Mouse (Mus musculus) cerebellum, adult 9-10 months (tissue): ENCODE data around the gene Ank3.

ENCODE experiments used
- DNase-seq: peaks from one replicate; pipeline ENCODE4 v3.0.0; 2022

Gene Ank3

GRCm38 (mm10) chr10:69418716-69419115, 20.1 kb downstream of the Ank3 start:
- DNase-seq, result no peak

DNA sequence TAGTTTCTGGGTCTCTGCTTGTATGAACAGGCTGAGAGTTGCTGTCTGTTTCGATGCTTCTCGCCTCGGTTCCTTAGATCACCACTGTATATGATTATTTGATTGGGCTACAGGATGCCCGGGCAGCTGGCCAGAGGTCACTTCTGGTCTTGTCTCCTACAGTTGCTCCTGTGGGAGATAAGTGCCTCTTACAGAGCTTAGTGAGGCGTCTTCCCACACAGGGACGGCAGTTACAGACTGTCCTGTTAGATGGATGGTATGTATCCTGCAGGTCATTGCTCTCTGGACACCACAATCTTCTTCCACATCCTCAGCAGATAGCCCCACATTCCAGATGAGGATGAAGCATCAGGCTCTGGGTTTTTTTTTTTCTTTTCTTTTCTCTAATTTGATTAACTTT, 21.7 kb downstream of the Ank3 start:
- DNase-seq, result no peak

DNA sequence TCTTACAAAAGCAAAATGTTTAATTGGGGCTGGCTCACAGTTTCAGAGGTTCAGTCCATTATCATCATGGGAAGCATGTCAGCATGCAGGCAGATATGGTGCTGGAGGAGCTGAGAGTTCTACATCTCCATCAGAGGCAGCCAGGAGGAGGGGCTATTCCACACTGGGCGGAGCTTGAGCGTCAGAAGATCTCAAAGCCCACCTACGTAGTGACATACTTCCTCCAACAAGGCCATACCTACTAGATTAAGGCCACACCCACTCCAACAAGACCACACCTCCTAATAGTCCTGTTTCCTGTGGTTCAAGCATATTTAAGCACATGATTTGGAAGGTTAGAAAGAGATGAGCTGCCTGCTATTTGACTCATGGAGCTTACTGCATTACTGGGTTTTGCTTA, 25.5 kb downstream of the Ank3 start:
- no peak for DNase-seq

GRCm38 (mm10) chr10:69430138-69430537, 31.6 kb downstream of the Ank3 start:
- no peak for DNase-seq

GRCm38 (mm10) chr10:69431101-69431500, 32.5 kb downstream of the Ank3 start:
- DNase-seq, result no peak

DNA sequence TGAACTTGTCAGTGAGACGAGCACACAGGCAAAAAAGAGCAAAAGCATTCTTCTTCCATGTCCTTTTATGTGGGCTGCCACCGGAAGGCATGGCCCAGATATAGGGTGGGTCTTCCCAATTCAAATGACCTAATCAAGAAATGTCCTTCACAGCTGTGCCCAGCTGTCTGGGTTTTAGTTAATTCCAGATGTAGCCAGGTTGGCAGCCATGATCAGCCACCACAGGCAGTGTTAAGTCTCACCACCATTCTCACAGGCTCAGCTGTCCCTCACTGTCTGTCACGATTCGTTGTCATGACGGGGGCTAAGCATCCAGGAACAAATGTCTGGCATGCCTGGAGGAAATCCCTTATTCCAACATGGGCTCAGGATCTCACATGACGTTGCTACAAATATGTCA, 36.6 kb downstream of the Ank3 start:
- no peak for DNase-seq

DNA sequence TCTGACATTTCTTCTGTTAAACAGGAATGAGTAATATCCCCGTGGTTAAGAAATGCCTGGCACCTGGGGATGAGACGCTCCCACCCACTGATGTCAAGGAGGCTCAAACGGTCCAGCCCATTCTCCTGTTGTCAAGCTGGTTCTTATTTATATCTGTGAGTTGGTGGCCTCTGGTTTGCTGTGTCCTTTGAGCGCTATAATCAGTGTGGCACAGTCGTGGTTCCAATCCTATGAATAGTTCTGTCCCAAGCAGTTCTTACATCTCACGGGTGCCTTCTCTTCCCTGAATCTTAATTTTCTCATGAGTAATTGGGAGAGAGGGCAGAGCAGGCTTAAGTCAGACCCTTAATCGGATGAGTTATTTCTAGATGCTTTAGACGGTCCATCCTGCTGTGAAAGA, 40.9 kb downstream of the Ank3 start:
- DNase-seq, result no peak

DNA sequence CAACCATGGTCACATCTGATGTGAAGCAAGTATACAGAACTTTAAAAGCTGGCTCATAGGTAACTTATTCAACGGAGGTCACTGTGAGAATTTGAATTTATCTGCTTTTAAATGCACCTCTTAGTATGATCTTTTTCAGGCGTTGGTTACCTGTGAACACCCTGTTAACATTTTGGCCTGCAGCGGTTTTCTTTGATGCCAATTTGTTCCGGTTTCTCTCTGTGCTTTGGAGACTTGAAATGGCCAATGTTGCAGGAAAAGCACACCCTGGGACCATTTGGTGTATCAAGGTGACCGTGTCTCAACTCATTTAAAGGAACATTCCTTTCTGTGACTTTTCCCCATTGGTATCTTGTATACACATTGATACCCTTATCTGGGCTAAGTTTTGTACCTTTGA, 46.0 kb downstream of the Ank3 start:
- DNase-seq, result no peak

- DNase-seq, result no peak
These were observed 47.4 kb downstream of the Ank3 start for GRCm38 (mm10) chr10:69445951-69446350.

DNA sequence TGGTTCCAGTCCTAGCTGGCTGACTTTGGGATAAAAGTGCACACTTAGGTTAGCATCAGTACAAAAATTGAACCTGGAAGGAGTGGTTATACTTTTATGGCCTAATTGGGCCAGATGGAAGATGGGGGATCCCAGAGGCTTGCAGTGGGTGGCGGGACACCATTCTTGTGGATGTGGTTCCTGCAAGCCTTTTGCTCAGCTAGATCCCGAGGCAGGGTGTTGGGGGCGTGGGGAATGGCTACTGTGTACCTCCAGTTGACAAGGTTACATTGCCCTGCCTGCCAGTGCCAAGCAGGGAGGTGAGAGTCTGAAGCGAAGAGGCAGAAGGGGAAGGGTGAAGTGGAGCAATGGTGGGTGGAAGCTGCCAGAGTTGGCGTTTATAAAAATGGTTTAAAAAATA, 48.0 kb downstream of the Ank3 start:
- no peak for DNase-seq

DNA sequence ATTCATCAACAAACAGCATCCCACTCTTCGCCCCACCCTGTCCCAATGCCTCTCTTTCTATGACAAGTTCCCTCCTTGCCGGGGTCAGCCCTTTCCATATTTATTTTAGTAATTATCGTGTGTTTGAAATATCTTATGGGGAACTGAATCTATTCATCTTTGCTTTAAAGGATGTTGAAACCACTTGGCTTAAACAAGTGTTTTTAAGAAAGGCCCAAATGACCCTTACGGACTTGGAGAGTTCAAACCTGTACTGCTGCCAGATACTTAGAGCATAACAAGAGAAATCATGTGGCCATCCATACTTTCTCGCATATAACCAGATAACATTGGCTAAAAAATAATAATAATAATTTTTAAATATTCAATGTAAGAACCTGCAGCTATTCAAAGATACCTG, 48.7 kb downstream of the Ank3 start:
- DNase-seq, result no peak

DNA sequence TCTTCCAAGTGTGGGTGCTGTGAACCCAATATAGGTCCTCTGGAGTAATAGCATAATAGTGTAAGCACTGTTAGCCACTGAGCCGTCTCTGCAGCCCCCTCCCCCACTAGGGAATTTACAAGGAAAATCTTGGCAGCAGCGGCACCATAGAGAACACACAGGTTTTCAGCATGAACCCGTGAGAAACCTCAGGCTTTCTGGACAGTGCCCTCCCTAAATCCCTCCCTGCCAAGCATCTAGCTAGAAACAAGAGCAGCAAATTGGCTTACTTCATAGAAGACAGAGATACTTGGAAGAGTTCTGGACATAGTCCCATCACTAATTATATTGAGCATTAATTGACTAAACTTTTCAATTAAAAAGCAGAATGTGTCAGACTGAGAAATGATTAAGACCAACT, 49.6 kb downstream of the Ank3 start:
- DNase-seq, result no peak

DNA sequence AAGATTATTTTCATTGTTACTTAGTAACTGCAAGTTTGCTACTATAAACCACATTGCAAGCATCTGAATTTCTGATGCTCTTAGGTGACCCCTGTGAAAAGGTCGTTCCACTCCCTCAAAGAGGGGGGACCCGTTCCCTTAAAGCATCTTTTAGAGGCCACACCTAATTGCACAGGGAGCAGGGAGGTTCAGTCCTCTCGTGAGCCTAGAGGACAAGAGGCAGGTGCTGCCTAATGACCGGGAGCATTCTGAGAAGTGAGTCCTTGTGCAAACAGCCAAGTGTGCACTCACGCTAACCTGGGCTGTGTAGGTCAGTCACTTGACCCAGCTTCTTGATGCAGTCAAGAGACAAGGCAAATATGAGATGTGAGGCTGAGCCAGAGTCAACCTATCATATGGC, 52.4 kb downstream of the Ank3 start:
- DNase-seq, result no peak

DNA sequence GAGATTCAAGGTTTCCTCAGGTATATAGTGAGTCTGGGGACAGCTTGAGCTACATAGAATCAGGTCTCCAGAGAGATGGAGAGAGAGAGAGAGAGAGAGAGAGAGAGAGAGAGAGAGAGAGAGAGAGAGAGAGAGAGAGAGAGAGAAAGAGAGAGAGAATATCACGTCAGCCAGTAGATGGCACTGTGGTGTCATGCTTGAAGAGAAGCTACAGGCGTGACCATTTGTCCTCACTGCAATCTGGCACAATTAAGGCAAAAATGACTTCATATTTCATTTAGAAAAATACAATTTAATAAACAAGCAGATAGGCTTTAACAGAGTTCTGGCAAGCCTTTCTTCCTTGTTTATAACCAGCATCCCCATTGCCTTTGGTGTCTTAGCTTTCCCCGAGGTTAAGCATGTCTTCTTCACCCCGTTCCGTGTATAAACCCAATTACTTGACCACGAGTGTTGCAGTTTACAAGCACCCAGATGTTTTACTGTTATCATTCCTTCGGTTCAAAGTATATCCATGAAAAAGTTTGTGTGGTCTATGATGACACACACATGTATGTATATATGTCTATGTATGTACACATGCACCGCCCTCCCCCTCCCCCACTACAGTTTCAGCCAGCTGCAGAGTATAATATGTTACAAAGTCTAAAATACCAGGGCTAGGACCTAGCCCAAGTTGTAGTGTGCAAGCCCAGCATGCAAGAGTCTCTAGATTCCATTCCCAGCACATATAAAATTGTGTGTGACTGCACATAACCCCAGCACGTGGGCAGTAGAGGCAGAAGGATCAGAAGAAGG, 53.8 kb downstream of the Ank3 start:
- peak; percentile 74 for DNase-seq

DNA sequence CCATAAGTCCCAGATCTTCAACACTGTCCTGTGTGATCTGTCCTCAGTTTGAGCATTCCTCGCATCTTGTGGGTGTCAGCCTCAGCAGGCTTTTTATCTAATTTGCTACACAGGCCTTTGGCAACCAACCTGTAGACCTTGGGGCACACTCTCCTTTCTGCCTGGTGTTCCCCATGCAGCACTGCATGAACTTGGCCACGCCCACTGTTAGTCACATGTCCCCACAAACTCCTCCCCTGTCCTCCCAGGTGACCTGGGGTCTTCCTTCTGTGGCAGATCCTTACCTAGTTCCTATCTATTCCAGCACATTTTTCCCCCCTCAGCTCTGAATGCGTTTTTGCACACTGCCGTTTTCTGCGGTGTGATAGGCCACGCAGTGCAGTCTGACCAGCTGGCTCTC, 55.0 kb downstream of the Ank3 start:
- DNase-seq, result no peak

GRCm38 (mm10) chr10:69454480-69454879, 55.9 kb downstream of the Ank3 start:
- DNase-seq, result no peak

GRCm38 (mm10) chr10:69464826-69465225, 66.3 kb downstream of the Ank3 start:
- DNase-seq, result no peak

DNA sequence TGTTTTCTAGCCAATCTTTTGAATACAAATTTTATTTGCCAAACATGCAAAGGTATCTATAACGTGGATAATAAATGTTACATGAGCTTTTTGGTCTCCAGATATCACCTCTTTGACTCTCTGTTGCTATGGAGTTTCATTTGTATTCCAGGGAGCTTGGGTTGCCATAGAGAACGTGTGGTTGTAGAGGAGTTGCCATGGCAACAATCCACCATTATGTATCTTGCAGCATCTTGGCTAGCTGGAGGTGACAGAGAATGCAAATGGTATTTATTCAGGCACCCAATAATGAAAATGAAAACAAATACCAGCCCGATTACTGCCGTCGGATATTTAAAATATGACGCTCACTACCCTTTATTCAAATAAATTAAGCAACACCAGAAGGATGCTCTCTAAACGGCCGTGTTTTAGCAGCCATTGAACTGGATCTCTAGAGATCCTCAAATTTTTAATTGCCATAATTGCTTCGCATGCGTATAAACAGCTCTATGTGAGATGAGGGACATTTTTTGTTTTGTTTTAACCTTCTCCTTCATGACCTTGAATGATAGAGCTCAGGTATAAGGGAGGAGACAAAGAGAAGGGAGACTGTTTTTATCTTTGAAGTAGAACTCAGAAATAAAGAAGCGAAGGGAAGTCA, 67.1 kb downstream of the Ank3 start:
- no peak for DNase-seq

DNA sequence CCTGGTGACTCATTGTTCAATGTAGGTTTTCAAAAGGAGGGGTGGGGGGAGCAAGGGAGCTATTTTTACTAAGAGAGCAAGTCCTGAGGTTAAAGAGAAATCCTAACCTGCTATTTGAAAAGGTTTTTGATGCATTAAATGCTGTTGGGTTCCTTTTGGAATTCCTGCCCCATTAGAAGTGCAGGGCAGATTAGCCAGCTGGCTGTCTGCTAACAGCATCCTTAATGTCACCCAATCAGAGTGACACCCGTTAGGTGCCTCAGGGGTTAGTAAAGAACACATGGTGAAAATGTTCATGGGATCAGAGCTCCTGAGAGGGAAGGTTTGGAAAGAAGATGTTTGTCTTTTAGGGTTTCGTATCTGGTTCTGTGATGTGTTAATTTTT, 67.6 kb downstream of the Ank3 start:
- DNase-seq, result no peak

- DNase-seq, result no peak
These were observed 68.0 kb downstream of the Ank3 start for GRCm38 (mm10) chr10:69466586-69466985.

DNA sequence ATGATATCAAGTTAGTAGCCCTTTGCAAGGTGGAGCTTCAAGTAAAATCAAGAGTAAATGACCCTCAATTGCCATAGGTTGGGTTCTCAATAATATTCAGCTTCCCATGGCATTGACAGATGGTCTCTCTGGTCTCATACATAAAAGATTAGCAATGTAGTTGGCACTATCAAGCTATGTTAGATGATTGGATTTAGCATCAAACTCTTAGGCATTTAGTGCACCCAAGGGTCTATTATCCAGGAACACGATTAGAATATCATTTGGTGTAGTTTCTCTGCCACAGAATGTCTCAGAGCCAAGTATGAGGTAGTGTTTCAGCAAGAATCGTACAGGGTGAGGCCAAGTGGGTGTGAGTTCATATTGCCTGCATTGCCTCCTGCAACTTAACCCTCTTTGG, 68.6 kb downstream of the Ank3 start:
- DNase-seq, result no peak

DNA sequence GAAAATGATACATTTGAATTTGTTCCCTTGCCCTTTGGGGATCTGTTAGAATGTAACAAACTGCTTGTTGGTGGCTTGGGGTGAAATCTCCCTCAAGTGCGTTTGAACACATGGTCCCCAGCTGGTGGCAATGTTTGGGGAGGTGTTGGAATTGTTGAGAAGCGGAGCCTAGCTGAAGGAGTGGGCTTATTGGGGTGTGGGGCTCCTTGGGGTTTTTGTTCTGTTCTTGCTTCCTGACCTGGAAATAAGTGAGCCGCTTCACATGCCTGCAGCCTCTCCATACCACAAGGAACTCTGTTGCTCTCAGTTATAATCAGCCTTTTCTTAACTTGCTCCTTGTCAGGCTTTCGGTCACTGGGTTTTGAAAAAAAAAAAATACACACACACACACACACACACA, 73.3 kb downstream of the Ank3 start:
- DNase-seq, result no peak

DNA sequence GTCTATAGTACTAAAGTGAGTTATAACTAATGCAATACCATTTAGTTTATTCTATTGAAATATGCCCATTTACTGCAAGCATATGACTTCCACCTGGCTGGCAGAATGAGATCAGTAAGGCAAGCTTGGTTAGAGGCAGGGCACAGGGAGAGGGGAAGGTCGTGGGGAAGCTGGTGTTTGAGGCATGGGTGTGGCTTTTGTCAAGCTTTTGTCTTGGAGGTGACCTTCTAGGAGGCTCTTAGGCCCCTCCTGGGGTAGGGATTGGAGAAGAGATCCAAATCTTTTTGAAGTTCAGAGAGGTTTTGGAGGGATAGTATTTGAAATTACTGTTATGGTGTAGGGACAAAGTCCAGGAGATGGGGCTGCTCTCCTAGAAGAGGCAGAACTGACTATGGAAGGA, 78.3 kb downstream of the Ank3 start:
- no peak for DNase-seq

- no peak for DNase-seq
These were observed 79.1 kb downstream of the Ank3 start for GRCm38 (mm10) chr10:69477656-69478055.

- no peak for DNase-seq
These were observed 80.3 kb downstream of the Ank3 start for GRCm38 (mm10) chr10:69478831-69479230.
